Mouse (Mus musculus) limb, embryonic 15.5 days (tissue): ENCODE results near the gene Cux1. TPM values are rescaled to one million over a fixed set of nuclear protein-coding genes. Genes with fewer than 3 reads are reported as not detected.

Experiments
- ATAC-seq: fragments of 200-750 bp; cut with Nextera tagmentation; 2 replicates; pipeline ENCODE4 v1.8.0; 2017; ENCODE audit warnings: low read depth, moderate TSS enrichment; ENCODE audit not compliant: insufficient number of reproducible peaks, low FRiP score, low TSS enrichment
- H3K27ac ChIP-seq: fragments of 300-500 bp; sonication (generic); 2 replicates; pipeline ENCODE4 v1.5.1; 2015; ENCODE audit warnings: moderate library complexity, mild to moderate bottlenecking, inconsistent platforms
- H3K27me3 ChIP-seq: fragments of 300-500 bp; sonication (generic); 2 replicates; pipeline ENCODE4 v1.6.1; 2015; ENCODE audit warnings: inconsistent platforms
- H3K36me3 ChIP-seq: fragments of 300-500 bp; sonication (generic); 2 replicates; pipeline ENCODE4 v1.6.1; 2015; ENCODE audit warnings: inconsistent platforms
- H3K4me1 ChIP-seq: fragments of 300-500 bp; sonication (generic); 2 replicates; pipeline ENCODE4 v1.6.1; 2015; ENCODE audit warnings: inconsistent platforms
- H3K4me2 ChIP-seq: fragments of 300-500 bp; sonication (generic); 2 replicates; pipeline ENCODE4 v1.6.1; 2015; ENCODE audit warnings: mild to moderate bottlenecking, inconsistent platforms
- H3K4me3 ChIP-seq: fragments of 300-500 bp; sonication (generic); 2 replicates; pipeline ENCODE4 v1.5.1; 2015; ENCODE audit warnings: mild to moderate bottlenecking, inconsistent platforms
- H3K9ac ChIP-seq: fragments of 300-500 bp; sonication (generic); 2 replicates; pipeline ENCODE4 v1.6.1; 2015; ENCODE audit warnings: inconsistent platforms
- H3K9me3 ChIP-seq: fragments of 300-500 bp; sonication (generic); 2 replicates; pipeline ENCODE4 v1.6.1; 2016; ENCODE audit warnings: inconsistent platforms
- WGBS: fragments of 180-500 bp; shearing (Covaris S2); methylation state at CpG from one replicate; pipeline ENCODE4 v1.1.7; 2015; 5-methylcytosine and 5-hydroxymethylcytosine counted together
- polyA plus RNA-seq: library from polyadenylated mRNA; unstranded; fragments of >200 nt; fragmentation: Nextera tagmentation; extraction: Ambion mirVana; gene quantifications from 2 replicates; pipeline ENCODE4 v1.2.1, GENCODE M21; 2015

The Cux1 gene
- polyA plus RNA-seq, 1 experiment from 2014 or later, result 80.1 TPM

DNA sequence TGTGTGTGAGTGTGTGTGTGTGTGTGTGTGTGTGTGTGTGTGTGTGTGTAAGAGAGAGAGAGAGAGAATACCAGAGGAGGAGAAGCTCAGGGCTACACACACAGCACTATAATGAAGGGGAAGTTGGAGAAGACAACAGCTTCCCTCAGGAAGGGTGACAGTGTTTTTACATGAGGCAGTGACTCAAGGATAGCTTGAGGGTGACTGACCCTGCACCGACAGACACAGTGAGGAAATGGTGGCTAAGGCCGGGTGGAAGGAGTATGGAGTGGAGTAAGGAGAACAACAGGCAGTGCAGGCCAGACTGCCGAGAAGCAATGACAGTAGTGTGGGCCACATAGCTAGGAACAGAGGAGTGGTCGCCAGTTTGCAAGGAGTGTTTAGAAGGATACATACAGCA is 137.6 kb downstream of the Cux1 start:
- Histone ChIP-seq H3K27ac (no peak overlapping the region), H3K4me1 (peaks cover 28% of the 10 kb centered on the region), H3K27me3 (peaks cover 72% of the 10 kb centered on the region), H3K9ac (no peak overlapping the region), H3K36me3 (no peaks in the 10 kb centered on the region), H3K9me3 (no peaks in the 10 kb centered on the region), H3K4me3 (no peak overlapping the region), H3K4me2 (no peak overlapping the region)
- 73% methylated on average over 4 of the region's 4 CpGs for WGBS
- no peak for ATAC-seq

DNA sequence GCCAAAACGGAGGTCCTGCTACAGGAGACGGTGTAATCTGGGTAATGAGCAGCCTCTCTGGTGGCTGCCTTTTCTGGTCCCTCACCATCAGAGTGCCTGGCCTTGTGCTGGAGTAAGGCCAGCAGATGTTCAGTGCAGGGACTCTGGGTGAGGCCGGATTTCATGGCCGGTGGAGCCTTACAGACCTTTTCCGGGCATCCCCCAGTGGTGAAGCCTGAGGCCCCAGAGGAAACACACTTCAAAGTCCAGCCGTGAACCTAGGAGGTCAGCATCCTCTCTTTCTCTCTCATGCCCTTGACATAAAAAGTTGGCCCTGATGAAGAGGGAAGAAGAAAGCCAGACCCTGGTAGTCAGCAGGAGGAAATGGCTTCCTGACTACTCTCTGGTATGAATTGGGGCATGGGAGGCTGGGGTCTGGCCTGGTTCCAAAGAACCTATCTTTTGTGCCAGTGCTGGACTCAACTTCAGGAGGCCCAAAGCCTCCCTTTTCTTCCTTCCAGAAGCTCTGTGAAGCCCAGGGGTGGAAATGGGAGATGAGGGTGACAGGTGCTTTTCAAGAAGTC is 138.7 kb downstream of the Cux1 start:
- peaks cover 70% of the 10 kb centered on the region for H3K27me3 ChIP-seq
- 24% methylated on average over 6 of the region's 6 CpGs for WGBS
- no peak overlapping the region for H3K9ac ChIP-seq
- H3K36me3 ChIP-seq, result no peaks in the 10 kb centered on the region
- H3K4me1 ChIP-seq, result peaks cover 21% of the 10 kb centered on the region
- H3K4me3 ChIP-seq, result no peak overlapping the region
- ATAC-seq, result no peak
- peak overlapping the region; percentile 48 for H3K27ac ChIP-seq
- no peak overlapping the region for H3K4me2 ChIP-seq
- no peaks in the 10 kb centered on the region for H3K9me3 ChIP-seq

DNA sequence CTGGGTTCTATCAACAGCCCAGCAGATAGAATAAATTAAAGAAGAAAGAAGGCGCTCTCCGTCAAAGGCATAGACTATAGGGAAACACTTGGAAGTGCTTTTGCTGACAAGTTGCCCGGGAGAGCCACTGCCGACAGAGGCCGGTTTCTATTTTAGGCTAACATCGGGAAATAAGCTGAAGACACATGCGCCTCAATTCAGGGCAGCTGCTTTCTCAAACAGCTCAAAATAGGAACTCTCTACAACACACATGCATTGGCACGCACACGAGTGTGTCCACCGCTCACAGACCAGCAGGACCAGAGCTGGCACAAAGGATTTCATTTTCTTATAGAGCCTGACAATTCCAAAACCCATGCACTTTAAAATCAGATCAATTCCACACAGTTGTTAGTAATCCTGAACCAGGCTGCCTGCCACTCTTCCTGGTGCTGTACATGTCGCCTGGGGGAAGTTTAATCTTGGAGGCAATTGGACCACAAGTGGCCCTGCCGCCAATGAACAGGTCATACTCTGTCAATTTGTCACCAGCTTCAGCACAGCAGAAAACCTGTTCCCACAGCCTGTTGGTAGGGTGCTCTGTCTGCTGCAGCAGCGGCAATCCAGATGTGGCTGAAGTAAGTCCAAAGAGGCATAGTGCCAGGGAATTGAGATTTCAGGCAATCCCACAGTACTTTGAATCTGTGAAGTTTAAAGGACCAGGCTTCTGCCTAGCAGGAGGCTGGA is 139.4 kb downstream of the Cux1 start:
- WGBS, result 48% methylated on average over 13 of the region's 13 CpGs
- no peak for ATAC-seq
- Histone ChIP-seq H3K4me1 (peaks cover 21% of the 10 kb centered on the region), H3K4me3 (no peak overlapping the region), H3K9me3 (no peaks in the 10 kb centered on the region), H3K27ac (peak overlapping the region; percentile 63), H3K36me3 (no peaks in the 10 kb centered on the region), H3K4me2 (0 out of 2 replicates have a peak overlapping the region, but pooled peaks have one; percentile 3), H3K9ac (no peak overlapping the region), H3K27me3 (peaks cover 70% of the 10 kb centered on the region)

DNA sequence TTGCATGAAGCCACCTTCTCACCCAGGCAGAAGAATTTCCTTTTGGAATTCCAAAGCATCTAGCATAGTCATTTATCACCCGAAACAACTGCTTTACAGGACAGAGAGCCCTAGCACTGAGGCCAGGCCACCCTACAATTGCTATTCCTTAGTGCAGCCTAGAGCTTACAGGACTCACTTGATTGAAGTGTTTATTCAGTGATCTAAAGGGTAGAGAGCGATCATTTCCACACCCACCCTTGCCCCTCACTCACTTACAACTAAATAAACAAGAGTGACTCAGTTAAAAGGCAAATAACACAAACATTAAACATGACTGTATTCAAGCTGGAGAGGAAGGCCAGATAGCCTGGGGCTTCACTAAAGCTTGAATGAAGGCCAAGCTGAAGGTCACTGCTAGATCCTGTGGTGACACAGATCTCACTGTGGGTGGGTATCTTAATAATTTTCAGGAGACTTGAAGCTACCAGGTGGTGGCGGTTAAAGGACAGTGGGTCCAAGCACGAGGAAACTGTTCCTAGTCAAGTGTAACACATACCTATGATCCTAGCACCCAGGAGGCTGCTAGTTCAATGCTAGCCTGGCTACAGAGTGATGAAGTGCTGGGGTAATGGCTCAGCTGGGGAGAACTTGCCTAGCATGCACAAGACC is 140.0 kb downstream of the Cux1 start:
- 68% methylated on average over 4 of the region's 4 CpGs for WGBS
- ATAC-seq, result no peak
- H3K27me3 ChIP-seq, result peaks cover 67% of the 10 kb centered on the region

DNA sequence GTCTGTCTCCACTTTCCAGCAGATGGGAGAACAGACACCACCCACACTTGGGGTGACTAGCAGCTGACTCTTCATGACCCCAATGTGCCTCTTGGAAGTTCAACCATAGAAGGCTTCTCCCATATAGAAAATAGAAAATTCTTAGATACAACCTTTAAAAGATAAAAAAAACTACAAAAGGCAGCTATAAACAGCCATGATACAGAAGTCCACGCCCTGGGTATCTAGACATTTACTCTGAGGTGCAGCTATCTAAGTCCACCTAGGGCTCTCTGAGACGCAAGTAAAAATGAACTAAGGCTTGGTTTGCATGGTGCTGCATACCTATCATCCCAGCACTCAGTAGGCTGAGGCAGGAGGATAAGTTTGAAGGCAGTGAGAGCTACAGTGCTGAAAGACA is 144.3 kb downstream of the Cux1 start:
- H3K4me1 ChIP-seq, result peaks cover 7% of the 10 kb centered on the region
- no peak overlapping the region for H3K27ac ChIP-seq
- H3K9ac ChIP-seq, result no peak overlapping the region
- no peak for ATAC-seq
- no peak overlapping the region for H3K4me3 ChIP-seq
- WGBS, result 91% methylated on average over 2 of the region's 2 CpGs
- no peaks in the 10 kb centered on the region for H3K9me3 ChIP-seq
- no peak overlapping the region for H3K4me2 ChIP-seq
- no peaks in the 10 kb centered on the region for H3K36me3 ChIP-seq
- H3K27me3 ChIP-seq, result peaks cover 47% of the 10 kb centered on the region

More for the DNA sequence above, 140.0 kb downstream of the Cux1 start:
- Histone ChIP-seq H3K4me1 (peaks cover 21% of the 10 kb centered on the region), H3K36me3 (no peaks in the 10 kb centered on the region), H3K27ac (peak overlapping the region; percentile 63; the same call in 1 of the 2 replicates), H3K9me3 (no peaks in the 10 kb centered on the region), H3K4me3 (no peak overlapping the region), H3K4me2 (no peak overlapping the region), H3K9ac (no peak overlapping the region)

DNA sequence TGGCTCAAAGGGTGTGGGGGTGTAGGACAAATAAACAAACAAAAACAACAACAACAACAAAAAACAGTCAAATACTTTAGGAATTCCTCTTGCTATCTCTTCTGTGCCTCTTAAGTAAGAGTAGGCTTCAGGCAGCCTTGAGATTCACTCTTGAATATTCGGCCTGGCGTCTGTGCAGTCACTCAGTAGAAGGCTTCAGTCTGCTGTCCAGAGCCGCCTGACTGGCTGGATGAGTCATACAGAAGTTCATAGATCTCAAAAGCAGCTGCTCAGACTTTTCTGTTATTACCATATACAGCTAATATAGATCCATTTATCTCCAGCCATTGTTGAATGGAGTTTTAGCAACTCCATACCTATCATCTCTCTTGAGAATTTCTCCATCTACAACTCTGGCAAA is 145.4 kb downstream of the Cux1 start:
- Histone ChIP-seq H3K9ac (no peak overlapping the region), H3K4me1 (no peaks in the 10 kb centered on the region; the same call in 1 of the 2 replicates), H3K27me3 (peaks cover 42% of the 10 kb centered on the region), H3K36me3 (no peaks in the 10 kb centered on the region), H3K4me3 (no peak overlapping the region), H3K4me2 (no peak overlapping the region), H3K9me3 (no peaks in the 10 kb centered on the region), H3K27ac (no peak overlapping the region)
- no peak for ATAC-seq
- WGBS, result 66% methylated on average over 3 of the region's 3 CpGs

DNA sequence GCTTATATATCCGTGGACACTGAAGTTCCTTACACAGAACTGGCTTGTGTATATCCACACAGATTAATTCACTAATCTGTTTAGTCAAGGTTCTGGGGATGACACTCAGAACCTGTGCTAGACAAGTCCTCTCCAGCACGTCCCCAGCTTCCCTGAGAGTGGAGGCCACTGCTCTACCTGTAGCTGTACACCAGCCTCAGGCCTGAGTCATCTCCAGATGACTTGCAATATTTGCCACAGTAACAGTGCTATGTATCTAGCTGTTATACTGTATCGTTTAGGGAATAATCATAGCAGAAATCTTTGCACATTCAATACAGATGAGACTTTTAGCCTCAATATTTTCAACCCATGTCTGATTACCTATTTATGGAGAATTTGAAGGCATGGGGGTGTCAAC is 146.0 kb downstream of the Cux1 start:
- Histone ChIP-seq H3K4me2 (no peak overlapping the region), H3K27me3 (peaks cover 37% of the 10 kb centered on the region), H3K4me1 (no peaks in the 10 kb centered on the region), H3K36me3 (no peaks in the 10 kb centered on the region), H3K9ac (no peak overlapping the region), H3K27ac (no peak overlapping the region), H3K9me3 (no peaks in the 10 kb centered on the region), H3K4me3 (no peak overlapping the region)
- WGBS, result 81% methylated on average over 3 of the region's 3 CpGs
- no peak for ATAC-seq

DNA sequence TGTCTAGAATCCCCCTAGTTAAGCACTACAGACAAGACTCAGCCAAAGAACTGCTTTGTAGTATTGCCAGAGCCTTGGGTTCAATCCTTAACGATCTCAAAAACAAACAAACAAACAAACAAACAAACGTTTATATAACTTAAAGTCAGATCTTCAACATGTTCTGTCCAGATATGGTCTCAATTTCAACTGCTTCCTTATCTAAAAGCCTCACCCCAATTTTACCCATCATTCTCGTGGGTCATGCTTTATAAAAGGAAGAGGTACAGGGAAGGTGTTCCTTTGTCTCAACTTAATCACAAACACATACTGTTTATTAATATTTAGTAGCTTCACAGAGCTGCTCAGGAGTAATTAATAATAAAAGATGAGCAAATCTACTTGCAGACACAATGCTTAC is 146.9 kb downstream of the Cux1 start:
- no peak overlapping the region for H3K27ac ChIP-seq
- ATAC-seq, result no peak
- H3K36me3 ChIP-seq, result no peaks in the 10 kb centered on the region
- no peak overlapping the region for H3K4me3 ChIP-seq
- H3K9me3 ChIP-seq, result no peaks in the 10 kb centered on the region
- WGBS, result 81% methylated on average over 3 of the region's 3 CpGs
- no peak overlapping the region for H3K4me2 ChIP-seq
- H3K27me3 ChIP-seq, result peaks cover 28% of the 10 kb centered on the region
- no peaks in the 10 kb centered on the region for H3K4me1 ChIP-seq
- H3K9ac ChIP-seq, result no peak overlapping the region

DNA sequence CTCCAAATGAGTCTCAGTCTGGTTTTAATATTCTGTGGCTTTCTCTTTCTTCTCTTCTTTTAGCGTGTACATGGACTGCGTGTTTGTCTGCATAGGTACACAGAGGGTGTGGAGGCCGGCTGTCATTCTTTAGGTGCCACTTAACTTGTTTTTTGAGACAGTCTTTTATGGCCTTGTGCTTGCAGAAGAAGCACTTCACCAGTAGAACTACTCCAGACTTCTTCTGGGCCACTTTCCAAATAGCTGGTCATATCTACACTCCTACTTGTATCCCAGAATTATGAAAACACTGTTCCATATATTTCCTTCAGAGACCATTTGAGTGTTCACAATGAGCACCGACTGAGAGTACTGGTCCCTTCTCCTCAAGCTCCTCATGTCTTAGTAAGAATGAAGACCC is 149.4 kb downstream of the Cux1 start:
- H3K4me3 ChIP-seq, result no peak overlapping the region
- WGBS, result 87% methylated on average over 4 of the region's 4 CpGs
- H3K36me3 ChIP-seq, result no peaks in the 10 kb centered on the region
- no peak for ATAC-seq
- H3K27me3 ChIP-seq, result peaks cover 14% of the 10 kb centered on the region
- no peak overlapping the region for H3K4me2 ChIP-seq
- H3K27ac ChIP-seq, result no peak overlapping the region
- peaks cover 5% of the 10 kb centered on the region; the same call in 1 of the 2 replicates for H3K4me1 ChIP-seq
- H3K9ac ChIP-seq, result no peak overlapping the region
- no peaks in the 10 kb centered on the region for H3K9me3 ChIP-seq

DNA sequence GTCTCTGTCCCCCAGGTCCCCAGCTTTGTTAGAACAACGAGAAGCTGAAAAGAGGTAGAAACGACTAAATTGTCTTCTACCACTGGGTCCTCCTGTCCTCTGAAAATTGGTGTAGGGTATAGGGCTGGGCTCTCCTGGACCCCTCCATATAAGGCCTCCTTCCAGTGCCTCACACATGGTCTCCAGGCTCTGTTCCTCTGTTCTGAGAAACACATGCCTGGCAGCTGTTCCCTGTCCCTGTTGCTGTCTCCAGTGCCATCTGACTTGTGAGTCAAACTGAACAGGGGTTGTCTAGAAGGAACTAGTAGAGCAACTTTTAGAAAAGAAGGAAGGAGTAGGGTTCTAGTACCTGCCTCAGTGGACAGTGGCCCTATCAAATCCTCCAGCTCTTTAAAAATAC is 152.8 kb downstream of the Cux1 start:
- Histone ChIP-seq H3K4me1 (peaks cover 5% of the 10 kb centered on the region; the same call in 1 of the 2 replicates), H3K36me3 (no peaks in the 10 kb centered on the region), H3K9ac (no peak overlapping the region), H3K27me3 (peaks cover 8% of the 10 kb centered on the region; the same call in 1 of the 2 replicates), H3K9me3 (no peaks in the 10 kb centered on the region), H3K4me3 (no peak overlapping the region), H3K4me2 (no peak overlapping the region), H3K27ac (no peak overlapping the region)
- no peak for ATAC-seq
- 57% methylated on average over 2 of the region's 2 CpGs for WGBS

DNA sequence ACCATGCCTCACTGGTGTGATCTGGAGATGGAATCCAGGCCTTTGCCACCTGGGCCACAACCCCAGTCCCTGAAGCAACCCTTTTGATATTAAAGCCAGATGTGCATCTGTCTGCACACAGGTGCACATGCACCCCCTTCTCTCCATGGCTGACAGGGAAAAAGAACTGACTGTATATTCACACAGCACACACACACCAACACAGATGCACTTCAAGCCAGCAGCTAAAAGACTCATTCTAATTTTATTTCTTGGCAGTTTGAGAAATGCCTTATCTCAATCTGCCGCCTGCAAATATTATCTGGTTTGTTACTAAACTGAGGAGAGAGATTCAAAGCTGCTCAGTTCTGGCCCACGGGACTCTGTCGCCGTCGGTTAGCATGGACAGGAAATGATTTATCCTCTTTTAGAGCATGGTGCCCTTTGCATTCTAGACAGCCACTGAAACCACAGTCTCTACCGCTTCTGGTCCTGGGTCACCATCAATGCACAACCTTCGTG is 156.6 kb downstream of the Cux1 start:
- no peak overlapping the region for H3K27ac ChIP-seq
- ATAC-seq, result no peak
- no peak overlapping the region for H3K9ac ChIP-seq
- H3K9me3 ChIP-seq, result no peaks in the 10 kb centered on the region
- 0 out of 2 replicates have a peak, but pooled peaks cover 7% of the 10 kb centered on the region for H3K36me3 ChIP-seq
- H3K4me1 ChIP-seq, result peaks cover 14% of the 10 kb centered on the region; the same call in 1 of the 2 replicates
- peaks cover 11% of the 10 kb centered on the region for H3K27me3 ChIP-seq
- WGBS, result 42% methylated on average over 7 of the region's 7 CpGs
- H3K4me3 ChIP-seq, result no peak overlapping the region
- no peak overlapping the region for H3K4me2 ChIP-seq

DNA sequence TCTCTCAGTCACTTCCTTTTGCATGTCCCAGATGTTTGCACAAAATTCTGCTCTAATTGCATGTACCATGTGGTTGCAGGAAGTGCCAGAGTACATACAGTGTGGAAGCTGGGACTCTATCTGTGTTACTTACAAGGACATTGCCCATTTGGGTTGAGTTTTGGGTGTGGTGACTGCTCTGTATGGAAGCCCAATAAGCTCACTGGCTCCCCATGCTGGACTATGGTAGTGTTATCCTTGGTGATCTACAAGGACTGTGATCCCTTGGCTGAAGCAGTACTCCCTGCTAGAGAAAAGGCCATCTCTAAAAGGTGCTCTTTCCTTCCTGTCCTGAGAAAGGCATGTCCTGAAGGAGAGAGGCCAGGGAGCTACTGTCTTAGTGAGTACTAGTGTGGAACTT is 160.9 kb downstream of the Cux1 start:
- Histone ChIP-seq H3K36me3 (0 out of 2 replicates have a peak, but pooled peaks cover 7% of the 10 kb centered on the region), H3K27me3 (peaks cover 17% of the 10 kb centered on the region), H3K4me3 (no peak overlapping the region), H3K9ac (no peak overlapping the region), H3K4me1 (peaks cover 25% of the 10 kb centered on the region), H3K4me2 (no peak overlapping the region), H3K27ac (no peak overlapping the region), H3K9me3 (no peaks in the 10 kb centered on the region)
- ATAC-seq, result no peak
